Mouse (Mus musculus): ENCODE results near the gene Ptges. TPM values are rescaled to one million over a fixed set of nuclear protein-coding genes. Genes with fewer than 3 reads are reported as not detected.
A peak's percentile ranks its signal among the peaks of the same experiment; 100 is the strongest.

The Ptges gene
- 20.0 and 29.8 TPM in 2 replicates for polyA plus RNA-seq (2015; fragmentation: Nextera tagmentation; extraction: Ambion mirVana)

DNA sequence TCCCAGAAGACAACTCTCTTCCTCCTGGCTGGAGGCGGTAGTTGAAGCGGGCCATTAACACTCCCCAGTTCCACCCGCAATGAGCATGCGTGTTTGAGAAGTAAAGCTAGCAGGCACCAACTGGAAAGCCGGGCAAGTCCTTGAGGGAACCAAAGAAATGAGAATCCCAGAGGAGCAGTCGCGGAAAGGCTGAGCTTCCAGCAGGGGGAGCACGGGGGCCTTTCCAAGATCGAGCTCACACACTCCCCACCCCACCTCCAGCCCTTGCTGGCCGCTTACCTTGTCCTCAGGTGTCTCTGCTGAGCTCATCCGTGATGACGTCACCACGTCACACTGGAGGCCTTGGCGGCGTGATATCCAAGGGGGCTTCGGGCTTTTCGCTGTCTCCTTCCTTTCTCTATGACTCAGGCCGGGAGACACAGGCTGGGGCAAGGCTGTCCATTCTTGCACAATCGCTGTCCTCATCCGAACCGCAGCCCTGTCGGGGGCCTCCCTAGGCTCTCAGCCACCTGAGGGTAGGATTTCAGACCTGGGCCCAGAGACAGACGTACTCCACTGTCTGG lies at the start of gene Ptges:
Ptges (minus strand) TSS at position 381 of the 563 bp plus-strand sequence.
- Histone ChIP-seq H3K4me1 (ENCODE audit: insufficient read depth, low read depth, low read length) (peaks cover 17% of the 10 kb centered on the region; the same call in 1 of the 2 replicates), H3K4me2 (replicated peaks; ENCODE audit: low read depth, low read length) (peak within 1 kb of the TSS; percentile 56), H3K9ac (replicated peaks; ENCODE audit: low read depth) (no peak within 1 kb of the TSS), H3K9me3 (ENCODE audit: low read length) (no peaks in the 10 kb centered on the region), H3K36me3 (ENCODE audit: insufficient read depth, low read length) (no peaks in the 10 kb centered on the region), H3K27ac (ENCODE audit: low read length) (peak within 1 kb of the TSS; percentile 88), H3K27me3 (replicated peaks; ENCODE audit: insufficient read depth, low read length) (no peaks in the 10 kb centered on the region), H3K4me3 (ENCODE audit: low read depth, low read length) (peak within 1 kb of the TSS; percentile 19; the same call in 1 of the 2 replicates)
- peak; percentile 87 for DNase-seq (ENCODE audit: low spot score)
- TF ChIP-seq CTCF (IDR thresholded peaks at IDR 0.05), result peak; percentile 79
- TF ChIP-seq EP300 (IDR thresholded peaks at IDR 0.05), result no peak
- peak; percentile 32 for ATAC-seq
- 2% methylated on average over 23 of the region's 23 CpGs for WGBS

DNA sequence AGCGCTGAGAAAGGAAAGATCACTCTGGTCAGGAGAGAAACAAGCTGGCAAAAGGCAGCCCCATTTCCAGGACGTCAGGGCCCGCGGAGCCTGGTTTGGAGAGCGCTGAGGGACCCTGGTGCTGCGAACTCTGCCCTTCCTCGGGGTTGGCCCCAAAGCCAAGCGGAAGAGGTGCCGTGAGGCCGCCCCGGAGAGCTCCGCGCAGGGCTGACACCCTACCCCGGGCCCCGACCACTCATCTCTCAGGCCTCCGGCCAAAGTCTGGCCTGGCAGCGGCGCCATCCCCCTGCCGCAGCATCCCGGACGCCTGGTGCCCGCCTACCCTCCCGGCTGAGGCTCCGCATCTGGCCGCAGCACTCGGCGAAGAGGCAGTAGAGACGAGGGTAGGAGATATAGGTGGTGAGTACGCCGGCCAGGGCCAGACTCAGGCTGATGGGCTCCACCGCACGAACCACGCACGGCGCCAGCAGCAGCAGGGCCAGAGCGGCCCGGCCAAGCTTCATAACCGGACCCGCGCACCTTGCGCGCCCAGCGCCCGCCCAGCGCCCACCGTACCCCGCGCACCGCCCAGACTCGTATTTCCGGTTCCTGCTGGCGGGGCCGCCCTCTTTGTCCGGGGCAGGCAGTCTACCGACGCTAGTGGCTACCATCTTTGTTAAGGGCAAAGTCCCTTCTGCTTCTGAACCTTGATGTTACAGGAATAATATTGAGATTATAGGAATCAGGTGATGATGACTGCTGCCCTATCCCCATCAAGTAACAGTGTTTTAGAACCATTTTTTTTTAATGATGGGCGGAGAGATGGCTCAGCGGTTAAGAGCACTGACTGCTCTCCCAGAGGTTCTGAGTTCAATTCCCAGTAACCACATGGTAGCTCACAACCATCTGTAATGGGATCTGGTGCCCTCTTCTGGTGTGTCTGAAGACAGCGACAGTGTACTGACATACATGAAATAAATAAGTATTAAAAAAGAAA lies 38.0 kb upstream of the Ptges start, which contains the start of gene Tor1a:
Tor1a (minus strand) TSS at position 582 of the 976 bp plus-strand sequence.
- H3K9me3 ChIP-seq (ENCODE audit: low read length), result no peaks in the 10 kb centered on the region
- peak within 1 kb of the TSS; percentile 93 for H3K4me2 ChIP-seq (replicated peaks; ENCODE audit: low read depth, low read length)
- 4% methylated on average over 56 of the region's 59 CpGs for WGBS
- H3K27me3 ChIP-seq (replicated peaks; ENCODE audit: insufficient read depth, low read length), result no peaks in the 10 kb centered on the region
- peak; percentile 93 for DNase-seq (ENCODE audit: low spot score)
- H3K9ac ChIP-seq (replicated peaks; ENCODE audit: low read depth), result peak within 1 kb of the TSS; percentile 91
- ATAC-seq, result peak; percentile 96
- 0 out of 2 replicates have a peak, but pooled peaks cover under 1% of the 10 kb centered on the region for H3K36me3 ChIP-seq (ENCODE audit: insufficient read depth, low read length)
- peak within 1 kb of the TSS; percentile 79 for H3K27ac ChIP-seq (ENCODE audit: low read length)
- H3K4me1 ChIP-seq (ENCODE audit: insufficient read depth, low read depth, low read length), result peaks cover 10% of the 10 kb centered on the region; the same call in 1 of the 2 replicates
- no peak for TF ChIP-seq EP300 (IDR thresholded peaks at IDR 0.05)
- TF ChIP-seq CTCF (IDR thresholded peaks at IDR 0.05), result 0 out of 2 replicates have a peak, but pooled peaks have one; percentile 6
- H3K4me3 ChIP-seq (ENCODE audit: low read depth, low read length), result peak within 1 kb of the TSS; percentile 91

GRCm38 (mm10) chr2:30966826-30967225 lies 37.2 kb upstream of the Ptges start:
- WGBS, result 15% methylated on average over 16 of the region's 16 CpGs
- 0 out of 2 replicates have a peak, but pooled peaks have one; percentile 0 for ATAC-seq

GRCm38 (mm10) chr2:30965627-30966026 lies 36.0 kb upstream of the Ptges start:
- Histone ChIP-seq H3K4me1 (ENCODE audit: insufficient read depth, low read depth, low read length) (peaks cover 10% of the 10 kb centered on the region; the same call in 1 of the 2 replicates), H3K27ac (ENCODE audit: low read length) (no peak overlapping the region), H3K4me2 (replicated peaks; ENCODE audit: low read depth, low read length) (no peak overlapping the region), H3K36me3 (ENCODE audit: insufficient read depth, low read length) (peaks cover 19% of the 10 kb centered on the region; the same call in 1 of the 2 replicates), H3K4me3 (ENCODE audit: low read depth, low read length) (no peak overlapping the region), H3K9ac (replicated peaks; ENCODE audit: low read depth) (no peak overlapping the region), H3K9me3 (ENCODE audit: low read length) (no peaks in the 10 kb centered on the region), H3K27me3 (replicated peaks; ENCODE audit: insufficient read depth, low read length) (no peaks in the 10 kb centered on the region)
- ATAC-seq, result no peak
- WGBS, result 83% methylated on average over 8 of the region's 8 CpGs
- DNase-seq (ENCODE audit: low spot score), result peak; percentile 19
- TF ChIP-seq EP300 (IDR thresholded peaks at IDR 0.05) (no peak), CTCF (IDR thresholded peaks at IDR 0.05) (no peak)

More at GRCm38 (mm10) chr2:30966826-30967225, 37.2 kb upstream of the Ptges start:
- Histone ChIP-seq H3K27ac (ENCODE audit: low read length) (peak overlapping the region; percentile 79; the same call in 1 of the 2 replicates), H3K4me1 (ENCODE audit: insufficient read depth, low read depth, low read length) (peaks cover 10% of the 10 kb centered on the region; the same call in 1 of the 2 replicates), H3K36me3 (ENCODE audit: insufficient read depth, low read length) (peaks cover 8% of the 10 kb centered on the region; the same call in 1 of the 2 replicates), H3K4me2 (replicated peaks; ENCODE audit: low read depth, low read length) (peak overlapping the region; percentile 93), H3K9ac (replicated peaks; ENCODE audit: low read depth) (peak overlapping the region; percentile 91), H3K27me3 (replicated peaks; ENCODE audit: insufficient read depth, low read length) (no peaks in the 10 kb centered on the region), H3K9me3 (ENCODE audit: low read length) (no peaks in the 10 kb centered on the region), H3K4me3 (ENCODE audit: low read depth, low read length) (peak overlapping the region; percentile 91)
- TF ChIP-seq EP300 (IDR thresholded peaks at IDR 0.05), result no peak
- TF ChIP-seq CTCF (IDR thresholded peaks at IDR 0.05), result no peak
- DNase-seq (ENCODE audit: low spot score), result peak; percentile 40

GRCm38 (mm10) chr2:30962570-30963254 lies 33.0 kb upstream of the Ptges start:
- TF ChIP-seq CTCF (IDR thresholded peaks at IDR 0.05), result no peak
- no peak for TF ChIP-seq EP300 (IDR thresholded peaks at IDR 0.05)
- Histone ChIP-seq H3K9ac (replicated peaks; ENCODE audit: low read depth) (no peak overlapping the region), H3K4me1 (ENCODE audit: insufficient read depth, low read depth, low read length) (peaks cover 10% of the 10 kb centered on the region; the same call in 1 of the 2 replicates), H3K9me3 (ENCODE audit: low read length) (no peaks in the 10 kb centered on the region), H3K27me3 (replicated peaks; ENCODE audit: insufficient read depth, low read length) (no peaks in the 10 kb centered on the region), H3K36me3 (ENCODE audit: insufficient read depth, low read length) (peaks cover 31% of the 10 kb centered on the region; the same call in 1 of the 2 replicates), H3K4me3 (ENCODE audit: low read depth, low read length) (no peak overlapping the region), H3K4me2 (replicated peaks; ENCODE audit: low read depth, low read length) (no peak overlapping the region), H3K27ac (ENCODE audit: low read length) (no peak overlapping the region)
- DNase-seq (ENCODE audit: low spot score), result no peak
- 78% methylated on average over 11 of the region's 11 CpGs for WGBS
- no peak for ATAC-seq

Data from lung, postnatal 0 days (tissue).